Mouse (Mus musculus) liver, postnatal 0 days (tissue): ENCODE measurements around the gene Slc17a4.

Source experiments
- CTCF ChIP-seq: sonication (generic); IDR thresholded peaks from 2 replicates; pipeline ENCODE4 v1.5.1; 2016; ENCODE audit warnings: antibody characterized with exemption, low read depth
- EP300 ChIP-seq: IDR thresholded peaks from 2 replicates; pipeline ENCODE4 v1.6.1; 2016; ENCODE audit warnings: antibody characterized with exemption, low read depth, mild to moderate bottlenecking

DNA sequence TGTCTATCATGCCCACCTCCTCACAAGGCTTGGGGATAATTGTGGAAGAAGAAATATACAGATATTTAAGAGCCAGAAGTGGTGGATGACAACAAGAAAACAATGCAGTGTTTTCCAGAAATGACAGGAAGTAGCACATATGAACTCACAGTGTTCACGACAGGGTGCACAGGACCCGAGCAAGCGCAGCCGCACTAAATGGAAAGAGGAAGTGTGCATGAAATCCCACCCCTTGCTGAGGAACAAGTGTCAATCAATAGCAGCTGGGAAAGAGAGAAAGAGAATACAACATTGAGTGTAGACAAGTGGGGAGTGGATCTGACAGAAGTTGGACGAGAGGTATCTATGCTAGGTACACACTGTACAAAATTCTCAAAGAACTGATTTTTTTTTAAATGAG lies 3.5 kb downstream of the Slc17a4 start:
- TF ChIP-seq CTCF (no peak), EP300 (no peak)
